Mouse (Mus musculus): Measurements from ENCODE around the gene Mrps21.

- TF ChIP-seq CTCF (IDR thresholded peaks at IDR 0.05; ENCODE audit: low read depth) (no peak), EP300 (optimal IDR thresholded peaks at IDR 0.05) (no peak)
Measured at GRCm38 (mm10) chr3:95866071-95866470, 5.2 kb downstream of the Mrps21 start.

All from stomach, postnatal 0 days (tissue).